Mouse (Mus musculus) heart, embryonic 11.5 days (tissue): ENCODE measurements around the gene Cdc42. TPM values are rescaled to one million over a fixed set of nuclear protein-coding genes. Genes with fewer than 3 reads are reported as not detected.

Experiments used
- ATAC-seq: fragments of 200-750 bp; cut with Nextera tagmentation; replicated peaks from 2 replicates; pipeline ENCODE4 v1.8.0; 2017; ENCODE audit warnings: moderate library complexity; ENCODE audit not compliant: insufficient number of reproducible peaks, low FRiP score, low TSS enrichment
- H3K27ac ChIP-seq: fragments of 300-500 bp; sonication (generic); 2 replicates; pipeline ENCODE4 v1.5.1; 2014; ENCODE audit warnings: mild to moderate bottlenecking, low read depth, low read length
- H3K27me3 ChIP-seq: fragments of 300-500 bp; sonication (generic); 2 replicates; pipeline ENCODE4 v1.6.1; 2014; ENCODE audit warnings: mild to moderate bottlenecking, low read length, mixed read lengths; ENCODE audit not compliant: control insufficient read depth, insufficient read depth
- H3K36me3 ChIP-seq: fragments of 300-500 bp; sonication (generic); 2 replicates; pipeline ENCODE4 v1.6.1; 2014; ENCODE audit warnings: mild to moderate bottlenecking, low read length, moderate library complexity, mixed read lengths; ENCODE audit not compliant: control insufficient read depth, insufficient read depth
- H3K4me1 ChIP-seq: fragments of 300-500 bp; sonication (generic); 2 replicates; pipeline ENCODE4 v1.6.1; 2014; ENCODE audit warnings: low read length; ENCODE audit not compliant: control insufficient read depth, insufficient read depth
- H3K4me2 ChIP-seq: fragments of 300-500 bp; sonication (generic); 2 replicates; pipeline ENCODE4 v1.6.1; 2014; ENCODE audit warnings: mild to moderate bottlenecking, moderate library complexity
- H3K4me3 ChIP-seq: fragments of 300-500 bp; sonication (generic); 2 replicates; pipeline ENCODE4 v1.5.1; 2014; ENCODE audit warnings: low read depth, low read length
- H3K9ac ChIP-seq: fragments of 300-500 bp; sonication (generic); 2 replicates; pipeline ENCODE4 v1.6.1; 2014; ENCODE audit warnings: mild to moderate bottlenecking, low read depth, low read length, moderate library complexity
- H3K9me3 ChIP-seq: fragments of 300-500 bp; sonication (generic); replicated peaks from 2 replicates; pipeline ENCODE4 v1.6.1; 2016; ENCODE audit warnings: low read length; ENCODE audit not compliant: control insufficient read depth
- WGBS: fragments of 180-500 bp; shearing (Covaris S2); extraction: QIAGEN DNeasy Blood & Tissue Kit; methylation state at CpG from one replicate; pipeline ENCODE4 v1.1.7; 2014; ENCODE audit not compliant: insufficient replicate concordance; 5-methylcytosine and 5-hydroxymethylcytosine counted together
- polyA plus RNA-seq: library from polyadenylated mRNA; unstranded; fragments of >200 nt; fragmentation: Nextera tagmentation; extraction: Ambion mirVana; gene quantifications from 2 replicates; pipeline ENCODE4 v1.2.1, GENCODE M21; 2014

Cdc42 gene
- polyA plus RNA-seq, 1 experiment from 2014 or later = 525 TPM

GRCm38 (mm10) chr4:137365356-137366062 is 8.0 kb upstream of the Cdc42 start:
- Histone ChIP-seq H3K4me1 (peaks cover 14% of the 10 kb centered on the region), H3K36me3 (no peaks in the 10 kb centered on the region; the same call in 1 of the 2 replicates), H3K27me3 (no peaks in the 10 kb centered on the region), H3K9me3 (no peaks in the 10 kb centered on the region), H3K4me3 (no peak overlapping the region), H3K27ac (no peak overlapping the region), H3K9ac (no peak overlapping the region), H3K4me2 (no peak overlapping the region)
- 74% methylated on average over 19 of the region's 19 CpGs for WGBS
- no peak for ATAC-seq

DNA sequence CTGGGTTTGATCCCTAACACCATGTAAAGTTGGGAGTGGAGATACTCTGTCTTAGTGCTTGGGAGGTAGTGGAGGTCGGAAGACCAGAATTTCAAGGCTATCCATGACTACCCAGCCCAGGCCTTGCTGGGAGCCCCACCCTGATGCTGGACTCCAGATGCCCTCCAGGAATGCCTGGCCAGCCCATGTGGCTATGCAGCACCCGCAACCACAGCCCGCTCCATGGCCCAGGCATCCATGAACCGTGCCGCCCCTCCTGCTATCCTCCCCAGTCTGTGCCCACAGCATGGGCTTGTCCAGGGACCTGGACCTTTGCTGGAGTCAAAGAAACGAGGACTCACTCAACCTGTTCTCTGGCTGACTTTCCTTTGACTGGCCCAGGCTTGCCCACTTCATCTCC is 7.3 kb upstream of the Cdc42 start:
- 75% methylated on average over 6 of the region's 6 CpGs for WGBS
- no peak overlapping the region for H3K9ac ChIP-seq

DNA sequence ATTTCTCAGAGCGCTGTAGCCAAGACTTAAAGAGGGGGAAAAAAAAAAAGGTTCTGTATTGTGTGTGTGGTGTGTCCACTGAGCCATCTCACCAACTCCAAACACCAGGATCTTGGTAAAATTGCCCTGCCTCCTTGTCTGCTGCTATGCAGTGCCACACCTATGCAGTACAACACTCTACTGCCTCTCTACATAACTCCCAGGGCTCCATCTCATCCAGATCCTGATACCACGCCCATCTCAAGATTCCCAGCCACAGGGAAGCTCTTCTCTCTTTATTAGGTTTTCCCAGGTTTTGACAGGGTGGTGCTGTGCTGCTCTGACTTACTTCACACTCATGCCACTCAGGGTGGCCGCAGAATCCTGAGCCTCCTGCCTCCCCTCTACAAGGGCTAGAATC is 3.5 kb upstream of the Cdc42 start:
- Histone ChIP-seq H3K4me2 (no peak overlapping the region), H3K9me3 (no peaks in the 10 kb centered on the region), H3K27me3 (no peaks in the 10 kb centered on the region), H3K4me3 (no peak overlapping the region), H3K4me1 (peaks cover 11% of the 10 kb centered on the region; the same call in 1 of the 2 replicates), H3K36me3 (no peaks in the 10 kb centered on the region; the same call in 1 of the 2 replicates), H3K9ac (no peak overlapping the region), H3K27ac (no peak overlapping the region)
- 67% methylated on average over 3 of the region's 3 CpGs for WGBS
- no peak for ATAC-seq

More for the DNA sequence above, 7.3 kb upstream of the Cdc42 start:
- Histone ChIP-seq H3K4me2 (no peak overlapping the region), H3K4me1 (peaks cover 10% of the 10 kb centered on the region), H3K36me3 (no peaks in the 10 kb centered on the region; the same call in 1 of the 2 replicates), H3K27ac (no peak overlapping the region), H3K27me3 (no peaks in the 10 kb centered on the region), H3K9me3 (no peaks in the 10 kb centered on the region), H3K4me3 (no peak overlapping the region)
- ATAC-seq = no peak

GRCm38 (mm10) chr4:137358291-137359002 is 927 bp upstream of the Cdc42 start:
- peak overlapping the region; percentile 100; the same call in 1 of the 2 replicates for H3K4me3 ChIP-seq
- H3K9ac ChIP-seq = no peak overlapping the region
- no peak overlapping the region for H3K27ac ChIP-seq
- no peak for ATAC-seq
- WGBS = 42% methylated on average over 14 of the region's 14 CpGs
- H3K4me2 ChIP-seq = peak overlapping the region; percentile 76
- H3K4me1 ChIP-seq = peaks cover 23% of the 10 kb centered on the region; the same call in 1 of the 2 replicates
- H3K27me3 ChIP-seq = no peaks in the 10 kb centered on the region
- H3K9me3 ChIP-seq = no peaks in the 10 kb centered on the region
- H3K36me3 ChIP-seq = no peaks in the 10 kb centered on the region; the same call in 1 of the 2 replicates

DNA sequence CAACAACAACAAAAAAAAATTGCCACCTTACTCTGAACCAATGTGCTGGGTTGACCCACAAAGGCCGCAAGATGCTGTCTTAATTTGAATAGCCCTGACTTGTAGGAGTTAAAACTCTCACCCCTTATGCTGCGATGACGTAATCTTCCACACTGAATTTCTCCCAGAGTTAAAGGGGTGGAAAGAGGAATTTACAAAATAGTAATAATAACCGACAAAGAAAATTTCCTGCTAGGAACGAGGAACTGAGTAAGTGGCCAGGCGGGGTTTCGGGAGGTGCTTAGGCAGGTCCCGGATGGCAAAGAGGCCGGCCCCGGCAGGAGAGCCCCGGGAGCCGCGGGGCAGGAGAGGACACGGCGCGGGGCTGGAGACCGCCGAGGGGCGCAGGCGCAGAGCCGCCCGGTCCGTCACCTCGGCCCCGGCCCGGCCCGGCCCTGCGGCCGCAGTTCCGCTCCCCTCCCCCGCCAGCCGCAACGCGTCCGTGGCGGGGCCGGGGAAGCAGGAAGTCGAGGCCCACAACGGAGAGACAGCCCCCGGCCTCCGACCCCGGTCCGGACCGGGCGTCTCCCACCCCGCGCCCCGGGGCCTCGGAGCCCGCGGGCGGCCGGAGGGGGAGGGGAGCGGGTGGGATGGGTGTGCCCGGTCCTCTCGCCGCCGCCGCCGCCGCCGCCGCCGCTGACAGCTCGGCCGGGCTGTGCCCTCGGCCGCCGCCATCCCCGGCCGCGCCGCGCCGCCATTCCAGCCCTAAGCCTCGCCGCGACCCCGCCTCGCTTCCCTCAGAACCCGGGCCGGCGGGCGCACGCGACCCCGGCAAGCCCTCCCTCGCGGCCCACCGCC is 628 bp downstream of the Cdc42 start:
- Histone ChIP-seq H3K4me3 (peak overlapping the region; percentile 100), H3K36me3 (no peaks in the 10 kb centered on the region; the same call in 1 of the 2 replicates), H3K27ac (peak overlapping the region; percentile 98), H3K9me3 (no peaks in the 10 kb centered on the region), H3K27me3 (no peaks in the 10 kb centered on the region), H3K9ac (peak overlapping the region; percentile 99), H3K4me1 (peaks cover 29% of the 10 kb centered on the region; the same call in 1 of the 2 replicates), H3K4me2 (peak overlapping the region; percentile 76)
- 0% methylated on average over 47 of the region's 90 CpGs for WGBS
- peak; percentile 70 for ATAC-seq

GRCm38 (mm10) chr4:137350627-137351026 is 6.9 kb downstream of the Cdc42 start:
- H3K27ac ChIP-seq = no peak overlapping the region
- no peak overlapping the region for H3K9ac ChIP-seq
- no peaks in the 10 kb centered on the region for H3K36me3 ChIP-seq
- no peaks in the 10 kb centered on the region for H3K9me3 ChIP-seq
- no peak overlapping the region for H3K4me2 ChIP-seq
- no peak overlapping the region for H3K4me3 ChIP-seq
- ATAC-seq = no peak
- H3K4me1 ChIP-seq = peaks cover 16% of the 10 kb centered on the region
- no peaks in the 10 kb centered on the region for H3K27me3 ChIP-seq

GRCm38 (mm10) chr4:137345790-137346189 is 11.7 kb downstream of the Cdc42 start:
- WGBS = 96% methylated on average over 1 of the region's 1 CpGs
- Histone ChIP-seq H3K36me3 (peaks cover 3% of the 10 kb centered on the region; the same call in 1 of the 2 replicates), H3K9me3 (no peaks in the 10 kb centered on the region), H3K27ac (no peak overlapping the region), H3K27me3 (no peaks in the 10 kb centered on the region), H3K4me3 (no peak overlapping the region), H3K4me1 (peaks cover 2% of the 10 kb centered on the region; the same call in 1 of the 2 replicates), H3K4me2 (no peak overlapping the region), H3K9ac (no peak overlapping the region)
- no peak for ATAC-seq

DNA sequence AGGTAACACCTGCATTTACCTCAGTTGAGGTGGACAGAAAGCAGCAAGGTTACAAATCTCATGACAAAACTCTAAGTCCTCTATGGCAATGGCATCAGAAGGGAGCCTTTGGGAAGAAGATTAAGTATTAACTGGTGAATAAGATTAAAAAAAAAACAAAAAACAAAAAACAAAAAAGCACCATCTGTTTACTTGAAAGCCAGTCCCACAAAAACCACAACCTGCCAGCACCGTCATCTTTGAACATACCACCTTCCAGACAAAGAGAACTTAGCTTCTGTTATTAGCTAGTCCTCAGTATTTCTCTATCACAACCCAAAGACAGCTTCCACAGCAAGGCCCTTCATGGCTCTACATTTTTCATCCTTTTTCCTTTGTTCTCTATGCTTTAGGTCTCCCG is 12.4 kb downstream of the Cdc42 start:
- ATAC-seq = no peak
- H3K9me3 ChIP-seq = no peaks in the 10 kb centered on the region
- no peak overlapping the region for H3K9ac ChIP-seq
- H3K4me2 ChIP-seq = no peak overlapping the region
- 91% methylated on average over 2 of the region's 2 CpGs for WGBS
- no peak overlapping the region for H3K27ac ChIP-seq
- H3K27me3 ChIP-seq = no peaks in the 10 kb centered on the region
- peaks cover 3% of the 10 kb centered on the region; the same call in 1 of the 2 replicates for H3K36me3 ChIP-seq
- H3K4me1 ChIP-seq = peaks cover 2% of the 10 kb centered on the region; the same call in 1 of the 2 replicates
- H3K4me3 ChIP-seq = no peak overlapping the region
